Mouse (Mus musculus): ENCODE measurements around the gene Slit3.

DNA sequence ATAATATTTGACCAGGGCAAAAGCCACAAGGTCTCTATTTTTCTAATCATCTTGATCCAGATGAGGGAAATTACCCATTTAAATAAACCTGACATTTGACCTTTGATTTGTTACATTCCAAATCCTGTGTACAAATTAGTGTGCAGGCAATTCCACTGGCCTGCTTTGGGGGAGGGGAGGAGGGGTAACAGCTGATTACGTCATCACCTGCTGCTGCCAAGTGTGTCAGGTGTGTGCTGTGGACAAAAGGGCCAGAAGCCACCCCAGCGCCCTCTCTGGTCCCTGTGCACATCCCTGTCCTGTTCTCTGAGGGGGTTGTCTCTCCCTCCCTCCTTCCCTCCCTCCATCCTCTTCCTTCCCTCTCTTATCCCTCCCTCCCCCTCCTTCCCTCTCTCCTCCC lies 337.0 kb downstream of the Slit3 start:
- TF ChIP-seq GATA1 (IDR thresholded peaks at IDR 0.05; ENCODE audit: low read length) (no peak), TAL1 (IDR thresholded peaks at IDR 0.05; ENCODE audit: low read length) (no peak)
